Mouse (Mus musculus) layer of hippocampus, adult 9-10 months (tissue): ENCODE measurements around the gene Psmd5.
A peak's percentile ranks its signal among the peaks of the same experiment; 100 is the strongest.
"Not testable (repeated sequence)": the region's sequence is repeated elsewhere in the genome, so short reads cannot be mapped to it uniquely, and the experiment has no call there.

ENCODE experiments used
- DNase-seq: peaks from one replicate; pipeline ENCODE4 v3.0.0; 2022; ENCODE audit warnings: low spot score

The Psmd5 gene

DNA sequence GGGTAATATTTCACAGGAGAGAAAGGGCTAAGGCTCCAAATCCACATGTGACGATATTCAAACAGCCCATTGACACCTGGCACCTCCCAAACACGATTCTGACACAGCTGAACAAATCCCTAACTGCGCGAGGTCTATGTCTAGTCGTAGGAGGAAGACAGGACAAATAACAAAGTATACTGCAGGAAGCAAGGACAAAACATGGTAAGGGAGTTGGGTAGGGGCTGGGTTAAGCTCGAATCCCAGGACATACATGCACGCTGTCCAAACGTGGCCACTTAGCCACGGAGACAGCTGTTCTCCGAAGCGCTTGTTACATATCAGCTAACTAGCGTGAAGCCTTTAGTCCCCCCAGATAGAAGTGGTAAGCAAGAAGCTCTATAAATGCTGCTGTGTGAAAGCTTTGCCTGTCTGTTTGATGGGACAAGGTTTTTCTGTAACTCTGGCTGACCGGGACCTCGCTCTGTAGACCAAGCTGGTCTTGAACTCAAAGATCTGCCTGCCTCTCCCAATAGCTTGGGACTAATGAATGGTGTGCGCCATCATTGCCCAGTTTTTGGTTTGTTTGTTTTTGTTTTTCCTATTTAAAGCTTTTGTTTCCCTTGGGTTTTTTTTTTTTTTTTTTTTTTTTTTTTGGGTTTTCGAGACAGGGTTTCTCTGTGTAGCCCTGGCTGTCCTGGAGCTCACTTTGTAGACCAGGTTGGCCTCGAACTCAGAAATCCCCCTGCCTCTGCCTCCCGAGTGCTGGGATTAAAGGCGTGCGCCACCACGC lies 48.1 kb downstream of the Psmd5 start:
- no peak for DNase-seq

- DNase-seq = peak; percentile 62
Measured at GRCm38 (mm10) chr2:34825827-34826459, 48.8 kb downstream of the Psmd5 start, which contains the start of gene Fbxw2. Fbxw2 (minus strand) TSS chr2:34826311.

- DNase-seq = no peak
Measured at GRCm38 (mm10) chr2:34818492-34818891, 56.3 kb downstream of the Psmd5 start.

- not testable (repeated sequence) for DNase-seq
Measured at GRCm38 (mm10) chr2:34815893-34816292, 58.9 kb downstream of the Psmd5 start.

DNA sequence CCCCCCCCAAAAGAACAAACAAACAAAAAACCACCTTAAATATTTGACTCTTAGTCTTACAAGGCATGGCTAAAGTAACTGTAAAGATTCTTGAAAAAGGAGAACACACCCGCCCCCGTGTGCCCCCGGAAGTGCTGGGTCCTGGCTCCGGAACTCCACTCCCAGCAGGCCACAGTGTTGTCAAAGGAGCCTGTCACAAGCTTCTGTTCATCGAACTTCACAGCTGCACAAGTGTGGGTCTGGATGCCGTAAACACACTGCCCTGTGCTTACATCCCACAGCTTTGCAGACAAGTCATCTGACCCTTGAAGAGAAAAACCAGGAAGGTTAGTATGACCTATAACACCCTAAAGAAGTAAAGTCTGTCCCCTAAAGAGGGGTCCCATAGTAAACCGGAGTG lies 62.1 kb downstream of the Psmd5 start:
- no peak for DNase-seq

DNA sequence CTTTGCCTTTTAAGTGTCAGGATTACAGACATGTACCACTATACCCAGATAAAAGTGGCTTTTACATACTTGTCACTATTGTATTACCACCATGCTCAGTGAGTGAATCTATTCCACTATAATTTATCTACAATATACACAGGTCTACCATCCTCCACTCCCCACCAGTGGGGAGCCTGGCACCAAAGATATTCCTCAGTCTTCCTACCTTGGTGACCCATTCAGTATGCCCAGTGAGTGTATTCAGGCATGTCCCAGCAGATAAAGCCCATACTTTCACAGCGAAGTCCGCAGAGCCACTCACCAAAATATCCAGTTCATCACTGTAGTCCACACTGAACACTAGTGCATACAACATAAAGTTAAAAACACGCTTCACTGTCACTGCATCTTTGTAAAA lies 64.0 kb downstream of the Psmd5 start:
- DNase-seq = no peak

DNA sequence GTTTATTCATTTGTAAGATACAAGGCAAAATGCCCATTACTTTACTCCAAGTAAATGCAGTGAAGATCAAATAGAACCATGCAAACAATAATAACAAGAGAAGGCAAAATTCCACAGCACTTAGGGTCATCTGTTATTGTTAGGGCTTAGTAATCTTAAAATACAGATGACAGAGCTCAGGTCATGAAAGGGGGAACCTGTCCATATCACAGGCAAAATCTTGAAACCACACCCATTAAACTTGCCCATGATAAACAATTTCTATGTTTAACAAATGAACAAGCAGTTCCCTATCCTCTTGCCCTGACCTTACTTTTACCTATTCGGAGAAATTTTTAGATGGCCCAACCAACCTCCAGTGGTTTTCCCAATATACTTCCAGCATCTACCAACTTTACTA lies 65.2 kb downstream of the Psmd5 start:
- DNase-seq = no peak

DNA sequence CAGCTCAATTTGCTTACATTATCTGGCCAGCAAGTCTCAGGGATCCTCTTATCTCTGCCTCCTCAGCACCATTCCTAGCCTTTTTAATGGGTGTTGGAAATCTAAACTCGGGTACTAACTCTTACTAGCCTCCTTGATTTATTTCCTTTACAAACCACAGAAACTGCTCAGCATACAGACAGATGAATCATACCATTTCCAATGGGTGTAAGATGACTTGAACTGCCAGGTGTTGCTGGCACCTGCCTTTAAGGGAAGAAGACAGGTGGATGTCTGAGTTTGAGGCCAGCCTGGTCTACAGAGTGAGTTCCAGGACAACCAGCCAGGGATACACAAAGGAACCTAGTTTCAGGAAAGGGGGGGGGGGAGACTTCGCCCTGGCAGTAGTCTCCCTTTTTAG lies 66.7 kb downstream of the Psmd5 start:
- DNase-seq = no peak

DNA sequence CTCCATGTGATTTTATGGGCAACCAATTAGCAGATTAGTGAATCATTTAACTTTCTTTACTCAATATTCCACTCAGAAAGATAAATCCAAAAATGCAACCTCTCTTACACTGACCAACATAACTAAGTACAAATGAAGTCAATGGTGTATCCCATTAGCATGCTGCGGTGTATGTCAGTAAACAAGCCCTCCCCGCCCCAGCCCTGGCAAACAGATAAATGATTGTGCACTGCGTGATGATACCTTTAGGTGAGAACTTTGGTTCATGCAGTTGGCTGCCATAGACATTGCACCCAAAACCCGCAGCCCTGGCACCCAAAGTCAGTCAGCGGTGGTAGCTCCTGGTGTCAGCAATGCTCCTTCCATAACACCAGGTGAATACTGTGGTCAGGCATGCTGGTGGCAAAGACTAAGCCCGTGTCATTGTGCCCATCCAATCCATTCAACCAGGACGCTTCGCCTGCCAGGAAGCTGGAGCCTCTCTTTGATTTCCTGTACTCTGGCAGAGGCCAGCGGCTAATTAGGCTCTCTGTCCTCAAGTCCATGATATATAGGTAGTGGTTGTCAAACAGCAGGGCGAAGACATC lies 69.3 kb downstream of the Psmd5 start:
- no peak for DNase-seq

DNA sequence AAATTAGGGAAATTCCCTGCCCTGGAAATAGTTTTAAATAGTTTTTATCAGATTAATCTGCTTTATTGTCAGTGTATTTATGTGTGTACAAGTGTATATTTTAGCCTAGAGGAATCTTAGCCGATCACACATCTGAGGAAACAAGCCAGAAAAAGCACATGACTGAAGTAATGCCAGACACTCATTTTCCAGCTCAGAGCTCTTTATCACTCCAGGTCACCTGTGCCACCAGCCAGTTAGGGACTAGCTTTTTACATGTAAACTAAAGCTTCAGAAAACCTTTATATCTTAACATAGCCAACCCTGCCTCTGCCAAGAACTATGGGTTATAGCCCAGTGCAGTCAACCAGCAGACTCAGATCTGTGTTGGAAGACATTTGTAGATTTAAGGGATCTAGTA lies 70.0 kb downstream of the Psmd5 start:
- no peak for DNase-seq

GRCm38 (mm10) chr2:34804172-34804571 lies 70.6 kb downstream of the Psmd5 start:
- no peak for DNase-seq

DNA sequence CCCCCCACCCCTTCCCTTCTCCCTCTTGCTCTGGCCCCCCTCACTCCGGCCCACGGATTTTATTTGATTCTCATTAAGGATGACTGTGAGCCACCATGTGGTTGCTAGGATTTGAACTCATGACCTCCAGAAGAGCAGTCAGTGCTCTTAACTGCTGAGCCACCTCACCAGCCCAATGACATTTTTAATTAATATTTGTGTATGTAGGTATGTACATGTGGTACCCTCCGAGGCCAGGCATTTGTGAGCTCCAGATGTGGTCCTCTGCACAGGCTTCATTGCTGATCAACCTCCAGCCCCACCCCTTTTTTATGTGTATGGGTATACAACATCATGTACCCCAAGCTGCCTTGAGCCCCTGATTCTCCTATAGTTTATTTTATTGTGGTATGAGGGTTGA lies 71.0 kb downstream of the Psmd5 start:
- no peak for DNase-seq

GRCm38 (mm10) chr2:34802565-34803245 lies 72.1 kb downstream of the Psmd5 start:
- not testable (repeated sequence) for DNase-seq

GRCm38 (mm10) chr2:34801516-34802482 lies 73.0 kb downstream of the Psmd5 start:
- peak; percentile 97 for DNase-seq

DNA sequence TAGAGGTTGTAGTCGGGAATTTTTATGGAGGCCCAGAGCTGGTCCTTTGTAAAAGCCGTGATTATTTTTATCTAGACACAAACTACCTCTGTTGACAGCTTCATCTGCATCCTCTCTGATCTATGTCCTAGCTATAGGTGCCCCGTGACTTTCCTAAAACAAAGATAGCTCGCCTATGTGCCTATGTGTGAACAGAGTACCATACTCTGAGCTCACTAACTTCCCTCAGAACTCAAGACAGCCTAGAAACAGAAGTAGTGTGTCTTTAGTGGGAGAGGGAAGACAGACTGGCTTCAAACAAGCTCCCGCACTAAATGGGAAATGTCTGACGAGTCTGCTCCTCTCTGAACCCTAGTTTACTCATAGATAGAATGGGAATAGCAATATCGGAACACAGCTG lies 74.4 kb downstream of the Psmd5 start:
- no peak for DNase-seq
